Mouse (Mus musculus): ENCODE results near the gene Vwa7. TPM values are rescaled to one million over a fixed set of nuclear protein-coding genes. Genes with fewer than 3 reads are reported as not detected.

Gene Vwa7
- total RNA-seq, 2 experiments from 2014 or later = 3.3 to 3.8 TPM

GRCm38 (mm10) chr17:35058911-35059892, 42.8 kb downstream of the Vwa7 start, which contains the start of gene Ddah2:
Ddah2 (plus strand) TSS chr17:35059035.
- intact Hi-C loops (cut with DNase I) = loop anchor here (1.0 to 2.0 kb wide), 2 partner anchors 30 to 38 kb away; partner anchors contain the start of gene Abhd16a
- peak; percentile 95 for DNase-seq

GRCm38 (mm10) chr17:35060071-35060470, 43.7 kb downstream of the Vwa7 start:
- intact Hi-C loops (cut with DNase I) = loop anchor here (5.0 kb wide), 1 partner anchor 47 kb away; the partner anchor contains the start of gene Ly6g5c
- no peak for DNase-seq

GRCm38 (mm10) chr17:35060737-35061297, 44.4 kb downstream of the Vwa7 start:
- no peak for DNase-seq
- intact Hi-C loops (cut with DNase I) = loop anchor here (5.0 kb wide), 1 partner anchor 46 kb away; the partner anchor contains the start of gene Ly6g5c

GRCm38 (mm10) chr17:35061299-35061698, 44.9 kb downstream of the Vwa7 start:
- intact Hi-C loops (cut with DNase I) = loop anchor here (5.0 kb wide), 1 partner anchor 46 kb away; the partner anchor contains the start of gene Ly6g5c
- DNase-seq = no peak

- intact Hi-C loops (cut with DNase I) = loop anchor here (5.0 kb wide), 1 partner anchor 44 kb away; the partner anchor contains the start of gene Ly6g5c
- peak in 1 of 2 experiments; percentile 59 for DNase-seq
Measured at GRCm38 (mm10) chr17:35063466-35063865, 47.1 kb downstream of the Vwa7 start.

GRCm38 (mm10) chr17:35064378-35064877, 48.0 kb downstream of the Vwa7 start:
- DNase-seq = no peak
- intact Hi-C loops (cut with DNase I) = loop anchor here (5.0 kb wide), 1 partner anchor 43 kb away; the partner anchor contains the start of gene Ly6g5c

- intact Hi-C loops (cut with DNase I) = loop anchor here (5.0 kb wide), 1 partner anchor 42 kb away; the partner anchor contains the start of gene Ly6g5c
- peak in 1 of 2 experiments; percentile 62 for DNase-seq
Measured at GRCm38 (mm10) chr17:35064951-35065947, 48.9 kb downstream of the Vwa7 start, which contains the start of gene Ly6g6c. Ly6g6c (plus strand) TSS chr17:35065388.

- intact Hi-C loops (cut with DNase I) = no loop called here
- DNase-seq = no peak
Measured at GRCm38 (mm10) chr17:35066084-35066483, 49.7 kb downstream of the Vwa7 start, which contains the start of gene Mpig6b. Mpig6b (minus strand) TSS chr17:35066184.

- intact Hi-C loops (cut with DNase I) = no loop called here
- DNase-seq = no peak
Measured at GRCm38 (mm10) chr17:35068213-35068914, 52.0 kb downstream of the Vwa7 start.

GRCm38 (mm10) chr17:35070556-35071229, 54.3 kb downstream of the Vwa7 start:
- intact Hi-C loops (cut with DNase I) = no loop called here
- peak in 1 of 2 experiments; percentile 37 for DNase-seq

- DNase-seq = no peak
- intact Hi-C loops (cut with DNase I) = no loop called here
Measured at GRCm38 (mm10) chr17:35071454-35071853, 55.1 kb downstream of the Vwa7 start.

- no peak for DNase-seq
- intact Hi-C loops (cut with DNase I) = no loop called here
Measured at GRCm38 (mm10) chr17:35074097-35074496, 57.7 kb downstream of the Vwa7 start.

Other genes with a start within 250 kb of the Vwa7 start
- not detected for gene Cyp21a1, start 212.0 kb upstream of the Vwa7 start, total RNA-seq (2021)
- 10 to 100 TPM; 12.5 to 13.5 TPM for gene Stk19, start 179.6 kb upstream of the Vwa7 start, total RNA-seq (2021)
- 10 to 100 TPM; 16.9 to 20.5 TPM for gene Dxo, start 179.6 kb upstream of the Vwa7 start, total RNA-seq (2021)
- gene Skiv2l, start 166.4 kb upstream of the Vwa7 start, total RNA-seq (2021) = 10 to 100 TPM; 27.6 to 29.3 TPM
- 10 to 100 TPM; 21.0 to 21.3 TPM for gene Nelfe, start 166.2 kb upstream of the Vwa7 start, total RNA-seq (2021)
- gene Cfb, start 154.1 kb upstream of the Vwa7 start, total RNA-seq (2021) = 1 to 10 TPM; 3.5 to 7.0 TPM
- 1 to 10 TPM; 5.5 to 9.3 TPM for gene Zbtb12, start 137.1 kb upstream of the Vwa7 start, total RNA-seq (2021)
- gene Gm20547, start 134.5 kb upstream of the Vwa7 start, total RNA-seq (2021) = not detected
- 1 to 10 TPM; 3.1 to 5.6 TPM for gene C2, start 118.3 kb upstream of the Vwa7 start, total RNA-seq (2021)
- 10 to 100 TPM; 52.4 to 58.2 TPM for gene Ehmt2, start 118.1 kb upstream of the Vwa7 start, total RNA-seq (2021)
- gene Slc44a4, start 102.1 kb upstream of the Vwa7 start, total RNA-seq (2021) = not detected
- gene Neu1, start 85.3 kb upstream of the Vwa7 start, total RNA-seq (2021) = 10 to 100 TPM; 12.2 to 12.6 TPM
- 1 to 10 TPM; 3.9 to 4.5 TPM for gene Hspa1b, start 57.3 kb upstream of the Vwa7 start, total RNA-seq (2021)
- gene Gm20481, start 46.7 kb upstream of the Vwa7 start, total RNA-seq (2021) = not detected
- gene Hspa1a, start 44.4 kb upstream of the Vwa7 start, total RNA-seq (2021) = 1 to 10 TPM; 2.6 TPM
- 1 to 10 TPM; 4.0 to 4.1 TPM for gene Hspa1l, start 43.9 kb upstream of the Vwa7 start, total RNA-seq (2021)
- gene Lsm2, start 34.7 kb upstream of the Vwa7 start, total RNA-seq (2021) = 10 to 100 TPM; 28.8 to 31.7 TPM
- 10 to 100 TPM; 34.5 to 35.6 TPM for gene Vars, start 15.6 kb upstream of the Vwa7 start, total RNA-seq (2021)
- under 1 TPM in 1 of 2 experiments, not detected in 1; 0.38 TPM for gene Sapcd1, start 11.4 kb downstream of the Vwa7 start, total RNA-seq (2021)
- gene Msh5, start 30.2 kb downstream of the Vwa7 start, total RNA-seq (2021) = 1 to 10 TPM; 2.0 TPM
- gene Clic1, start 33.4 kb downstream of the Vwa7 start, total RNA-seq (2021) = 100 to 1,000 TPM; 115 to 118 TPM
- gene Ddah2, start 42.5 kb downstream of the Vwa7 start, total RNA-seq (2021) = 10 to 100 TPM; 84.5 to 86.1 TPM
- gene Ly6g6c, start 48.8 kb downstream of the Vwa7 start, total RNA-seq (2021) = not detected
- gene Mpig6b, start 49.6 kb downstream of the Vwa7 start, total RNA-seq (2021) = under 1 TPM; 0.55 to 0.77 TPM
- under 1 TPM; 0.24 to 0.37 TPM for gene Ly6g6e, start 60.3 kb downstream of the Vwa7 start, total RNA-seq (2021)
- gene Ly6g6d, start 61.5 kb downstream of the Vwa7 start, total RNA-seq (2021) = 1 to 10 TPM; 1.1 to 1.2 TPM
- not detected for gene Ly6g6f, start 69.0 kb downstream of the Vwa7 start, total RNA-seq (2021)
- 10 to 100 TPM; 51.0 to 55.7 TPM for gene Abhd16a, start 72.7 kb downstream of the Vwa7 start, total RNA-seq (2021)
- gene Ly6g5c, start 91.7 kb downstream of the Vwa7 start, total RNA-seq (2021) = not detected
- under 1 TPM in 1 of 2 experiments, not detected in 1; 0.67 TPM for gene Ly6g5b, start 98.8 kb downstream of the Vwa7 start, total RNA-seq (2021)
- 1 to 10 TPM; 6.6 to 8.3 TPM for gene Gpank1, start 104.9 kb downstream of the Vwa7 start, total RNA-seq (2021)
- gene Csnk2b, start 105.5 kb downstream of the Vwa7 start, total RNA-seq (2021) = 100 to 1,000 TPM; 183 to 187 TPM
- 10 to 100 TPM; 28.5 to 32.4 TPM for gene D17H6S53E, start 109.8 kb downstream of the Vwa7 start, total RNA-seq (2021)
- not detected for gene Apom, start 115.5 kb downstream of the Vwa7 start, total RNA-seq (2021)
- gene Bag6, start 118.6 kb downstream of the Vwa7 start, total RNA-seq (2021) = 100 to 1,000 TPM; 285 to 291 TPM
- 100 to 1,000 TPM; 195 to 211 TPM for gene Prrc2a, start 148.3 kb downstream of the Vwa7 start, total RNA-seq (2021)
- gene Aif1, start 159.5 kb downstream of the Vwa7 start, total RNA-seq (2021) = 1 to 10 TPM; 2.9 to 4.6 TPM
- gene Lst1, start 171.9 kb downstream of the Vwa7 start, total RNA-seq (2021) = 1 to 10 TPM; 2.8 to 4.5 TPM
- gene Ltb, start 177.9 kb downstream of the Vwa7 start, total RNA-seq (2021) = 1 to 10 TPM in 1 of 2 experiments, under 1 TPM in 1; 0.94 to 1.2 TPM
- under 1 TPM; 0.72 to 0.87 TPM for gene Tnf, start 185.4 kb downstream of the Vwa7 start, total RNA-seq (2021)
- gene Lta, start 188.8 kb downstream of the Vwa7 start, total RNA-seq (2021) = under 1 TPM in 1 of 2 experiments, not detected in 1; 0.17 TPM
- under 1 TPM in 1 of 2 experiments, not detected in 1; 0.84 TPM for gene Gm16181, start 204.3 kb downstream of the Vwa7 start, total RNA-seq (2021)
- gene Atp6v1g2, start 217.1 kb downstream of the Vwa7 start, total RNA-seq (2021) = 1 to 10 TPM; 4.9 to 5.7 TPM
- 10 to 100 TPM in 1 of 2 experiments, 1 to 10 TPM in 1; 10.0 to 12.2 TPM for gene Nfkbil1, start 219.2 kb downstream of the Vwa7 start, total RNA-seq (2021)
- 100 to 1,000 TPM; 163 to 169 TPM for gene Ddx39b, start 225.2 kb downstream of the Vwa7 start, total RNA-seq (2021)
- 10 to 100 TPM; 67.7 to 69.9 TPM for gene H2-D1, start 246.2 kb downstream of the Vwa7 start, total RNA-seq (2021)